In genomic region chr8:70522592-70523403, GRCm38 (mm10) we compare ENCODE assay signal across 8 mouse cellular contexts. TPM values are rescaled to one million over a fixed set of nuclear protein-coding genes. Genes with fewer than 3 reads are reported as not detected.
DNase-seq lines count a peak whose midpoint lies in the region; ATAC-seq and TF ChIP-seq lines count a peak whose summit lies in the region.

No protein-coding gene starts in this region.

- WGBS in forebrain, embryonic 11.5 days = under 1% methylated on average over 51 of the region's 51 CpGs
- WGBS in heart, postnatal 0 days = under 1% methylated on average over 51 of the region's 51 CpGs
- under 1% methylated on average over 51 of the region's 51 CpGs for WGBS in liver, embryonic 16.5 days (ENCODE audit: insufficient replicate concordance)
- under 1% methylated on average over 51 of the region's 51 CpGs for WGBS in neural tube, embryonic 13.5 days

- TF ChIP-seq POLR2A in testis, adult 2 months (IDR thresholded peaks at IDR 0.05; ENCODE audit: control insufficient read depth, low read depth, low read length) = peak; percentile 70

- H3K4me1 ChIP-seq in forebrain, embryonic 11.5 days (replicated peaks; ENCODE audit: control insufficient read depth, insufficient read depth, low read length) = peaks cover 6% of the 10 kb centered on the region
- peaks cover 17% of the 10 kb centered on the region; the same call in 1 of the 2 replicates for H3K4me1 ChIP-seq in heart, postnatal 0 days (ENCODE audit: control insufficient read depth, insufficient read depth)
- H3K4me1 ChIP-seq in liver, embryonic 16.5 days (ENCODE audit: control insufficient read depth, low read depth, low read length) = peaks cover 24% of the 10 kb centered on the region
- H3K4me1 ChIP-seq in neural tube, embryonic 13.5 days (replicated peaks) = peaks cover 30% of the 10 kb centered on the region
- peaks cover 7% of the 10 kb centered on the region for H3K4me1 ChIP-seq in testis, adult 2 months (ENCODE audit: control insufficient read depth, insufficient read depth, low read length)

- peak overlapping the region; percentile 75 for H3K9ac ChIP-seq in forebrain, embryonic 11.5 days (ENCODE audit: low read length)
- peak overlapping the region; percentile 78 for H3K9ac ChIP-seq in heart, postnatal 0 days (replicated peaks; ENCODE audit: low read depth, low read length)
- peak overlapping the region; percentile 89 for H3K9ac ChIP-seq in liver, embryonic 16.5 days (ENCODE audit: low read depth, low read length)
- peak overlapping the region; percentile 86 for H3K9ac ChIP-seq in neural tube, embryonic 13.5 days

- H3K9me3 ChIP-seq in forebrain, embryonic 11.5 days (ENCODE audit: control insufficient read depth, low read length) = no peaks in the 10 kb centered on the region
- H3K9me3 ChIP-seq in heart, postnatal 0 days (replicated peaks; ENCODE audit: control insufficient read depth, low read length) = no peaks in the 10 kb centered on the region
- H3K9me3 ChIP-seq in liver, embryonic 16.5 days (replicated peaks; ENCODE audit: control insufficient read depth, low read length) = no peaks in the 10 kb centered on the region
- H3K9me3 ChIP-seq in neural tube, embryonic 13.5 days = no peaks in the 10 kb centered on the region

- TF ChIP-seq EP300 in heart, postnatal 0 days (IDR thresholded peaks at IDR 0.05; ENCODE audit: low read depth) = peak; percentile 56

- DNase-seq in CD8-positive naive resting alpha-beta T cell, adult 2 months (ENCODE audit: low read depth in 2 of 2, low spot score in 2 of 2) = peak; percentile 96 to 97
- DNase-seq in c-Kit-positive CD71-negative TER-119-negative erythroid progenitor cells, embryonic 14.5 days (ENCODE audit: low read depth) = peak; percentile 96
- DNase-seq in forebrain, embryonic 11.5 days (ENCODE audit: low spot score) = peak; percentile 97
- DNase-seq in heart, postnatal 0 days (ENCODE audit: low spot score) = peak; percentile 96
- DNase-seq in kidney, postnatal 4 days = peak; percentile 96 to 97

- H3K36me3 ChIP-seq in forebrain, embryonic 11.5 days (ENCODE audit: control insufficient read depth, insufficient read depth, low read length) = no peaks in the 10 kb centered on the region
- H3K36me3 ChIP-seq in heart, postnatal 0 days (replicated peaks; ENCODE audit: control insufficient read depth, insufficient read depth, low read length) = peaks cover 20% of the 10 kb centered on the region
- peaks cover 7% of the 10 kb centered on the region for H3K36me3 ChIP-seq in liver, embryonic 16.5 days (ENCODE audit: control insufficient read depth, insufficient read depth)
- H3K36me3 ChIP-seq in neural tube, embryonic 13.5 days = peaks cover 19% of the 10 kb centered on the region
- H3K36me3 ChIP-seq in testis, adult 2 months (ENCODE audit: control insufficient read depth, insufficient read depth, low read length) = no peaks in the 10 kb centered on the region; the same call in 1 of the 2 replicates

- peak; percentile 77 for TF ChIP-seq CTCF in heart, postnatal 0 days (IDR thresholded peaks at IDR 0.05; ENCODE audit: low read depth)
- TF ChIP-seq CTCF in testis, adult 2 months (IDR thresholded peaks at IDR 0.05; ENCODE audit: control insufficient read depth, insufficient read depth, insufficient replicate concordance, low read depth, low read length) = no peak

- peak overlapping the region; percentile 50 for H3K27ac ChIP-seq in forebrain, embryonic 11.5 days (ENCODE audit: low read depth, low read length)
- peak overlapping the region; percentile 96 for H3K27ac ChIP-seq in heart, postnatal 0 days (ENCODE audit: low read depth)
- H3K27ac ChIP-seq in liver, embryonic 16.5 days (ENCODE audit: low read length) = peak overlapping the region; percentile 92
- peak overlapping the region; percentile 90 for H3K27ac ChIP-seq in neural tube, embryonic 13.5 days (replicated peaks)
- peak overlapping the region; percentile 77 for H3K27ac ChIP-seq in testis, adult 2 months (ENCODE audit: control insufficient read depth, insufficient read depth, low read depth, low read length)

- ATAC-seq in forebrain, embryonic 11.5 days (replicated peaks; ENCODE audit: low FRiP score) = peak; percentile 80
- peak; percentile 86 for ATAC-seq in heart, postnatal 0 days (ENCODE audit: insufficient read depth, low read depth)
- peak; percentile 83 for ATAC-seq in liver, embryonic 16.5 days (ENCODE audit: low read depth)
- peak; percentile 85 for ATAC-seq in neural tube, embryonic 13.5 days (ENCODE audit: low read depth)

- peak overlapping the region; percentile 84 for H3K4me2 ChIP-seq in forebrain, embryonic 11.5 days (ENCODE audit: low read depth, low read length, severe bottlenecking)
- H3K4me2 ChIP-seq in heart, postnatal 0 days (ENCODE audit: low read depth, low read length) = peak overlapping the region; percentile 93
- H3K4me2 ChIP-seq in liver, embryonic 16.5 days (ENCODE audit: low read depth, low read length) = peak overlapping the region; percentile 86
- peak overlapping the region; percentile 81 for H3K4me2 ChIP-seq in neural tube, embryonic 13.5 days

- no peaks in the 10 kb centered on the region for H3K27me3 ChIP-seq in forebrain, embryonic 11.5 days (ENCODE audit: control insufficient read depth, insufficient read depth, low read length)
- H3K27me3 ChIP-seq in heart, postnatal 0 days (ENCODE audit: control insufficient read depth, insufficient read depth, low read length) = no peaks in the 10 kb centered on the region
- no peaks in the 10 kb centered on the region for H3K27me3 ChIP-seq in liver, embryonic 16.5 days (ENCODE audit: control insufficient read depth, insufficient read depth, low read depth, low read length)
- no peaks in the 10 kb centered on the region for H3K27me3 ChIP-seq in neural tube, embryonic 13.5 days
- H3K27me3 ChIP-seq in testis, adult 2 months (ENCODE audit: control insufficient read depth, insufficient read depth, low read length) = no peaks in the 10 kb centered on the region

- peak overlapping the region; percentile 67 for H3K4me3 ChIP-seq in forebrain, embryonic 11.5 days (ENCODE audit: low read depth, low read length)
- H3K4me3 ChIP-seq in heart, postnatal 0 days (ENCODE audit: low read depth, low read length) = peak overlapping the region; percentile 94
- peak overlapping the region; percentile 84 for H3K4me3 ChIP-seq in liver, embryonic 16.5 days (ENCODE audit: low read depth, low read length)
- H3K4me3 ChIP-seq in neural tube, embryonic 13.5 days = peak overlapping the region; percentile 67
- H3K4me3 ChIP-seq in testis, adult 2 months (ENCODE audit: control insufficient read depth, low read depth, low read length) = peak overlapping the region; percentile 82

RNA-seq across cellular contexts. Expression of gene Fkbp8, which starts 4.7 kb away (rescaled TPM):
- polyA plus RNA-seq in forebrain, embryonic 11.5 days (2014; fragmentation: Nextera tagmentation; extraction: Ambion mirVana) = 268 and 290 TPM in 2 replicates
- 422 and 440 TPM in 2 replicates for total RNA-seq in heart, postnatal 0 days (2014; rRNA removed; ENCODE audit: low replicate concordance)
- polyA plus RNA-seq in heart, postnatal 0 days (2015; fragmentation: Nextera tagmentation; extraction: Ambion mirVana) = 195 and 200 TPM in 2 replicates
- polyA plus RNA-seq in liver, embryonic 16.5 days (2015; fragmentation: Nextera tagmentation; extraction: Ambion mirVana) = 155 and 158 TPM in 2 replicates
- polyA plus RNA-seq in neural tube, embryonic 13.5 days (2015; fragmentation: Nextera tagmentation; extraction: Ambion mirVana) = 347 and 358 TPM in 2 replicates
- 179 and 198 TPM in 2 replicates for polyA plus RNA-seq in testis, adult 2 months (2012; rRNA removed)

RNA-seq across cellular contexts. Expression of gene Kxd1, which starts 5.0 kb away (rescaled TPM):
- 56.0 and 59.9 TPM in 2 replicates for polyA plus RNA-seq in forebrain, embryonic 11.5 days (2014; fragmentation: Nextera tagmentation; extraction: Ambion mirVana)
- total RNA-seq in heart, postnatal 0 days (2014; rRNA removed; ENCODE audit: low replicate concordance) = 110 and 120 TPM in 2 replicates
- polyA plus RNA-seq in heart, postnatal 0 days (2015; fragmentation: Nextera tagmentation; extraction: Ambion mirVana) = 93.5 and 96.7 TPM in 2 replicates
- 27.6 and 29.0 TPM in 2 replicates for polyA plus RNA-seq in liver, embryonic 16.5 days (2015; fragmentation: Nextera tagmentation; extraction: Ambion mirVana)
- 46.7 and 46.9 TPM in 2 replicates for polyA plus RNA-seq in neural tube, embryonic 13.5 days (2015; fragmentation: Nextera tagmentation; extraction: Ambion mirVana)
- 77.9 and 84.7 TPM in 2 replicates for polyA plus RNA-seq in testis, adult 2 months (2012; rRNA removed)

RNA-seq across cellular contexts. Expression of gene Uba52, which starts 12.2 kb away (rescaled TPM):
- 715 TPM in 2 replicates for polyA plus RNA-seq in forebrain, embryonic 11.5 days (2014; fragmentation: Nextera tagmentation; extraction: Ambion mirVana)
- total RNA-seq in heart, postnatal 0 days (2014; rRNA removed; ENCODE audit: low replicate concordance) = 887 and 1,064 TPM in 2 replicates
- polyA plus RNA-seq in heart, postnatal 0 days (2015; fragmentation: Nextera tagmentation; extraction: Ambion mirVana) = 1,011 and 1,075 TPM in 2 replicates
- polyA plus RNA-seq in liver, embryonic 16.5 days (2015; fragmentation: Nextera tagmentation; extraction: Ambion mirVana) = 490 and 558 TPM in 2 replicates
- polyA plus RNA-seq in neural tube, embryonic 13.5 days (2015; fragmentation: Nextera tagmentation; extraction: Ambion mirVana) = 787 and 800 TPM in 2 replicates
- polyA plus RNA-seq in testis, adult 2 months (2012; rRNA removed) = 768 and 853 TPM in 2 replicates

RNA-seq across cellular contexts. Expression of gene Rex1bd, which starts 16.2 kb away (rescaled TPM):
- polyA plus RNA-seq in forebrain, embryonic 11.5 days (2014; fragmentation: Nextera tagmentation; extraction: Ambion mirVana) = 113 and 123 TPM in 2 replicates
- total RNA-seq in heart, postnatal 0 days (2014; rRNA removed; ENCODE audit: low replicate concordance) = 121 and 145 TPM in 2 replicates
- polyA plus RNA-seq in heart, postnatal 0 days (2015; fragmentation: Nextera tagmentation; extraction: Ambion mirVana) = 139 and 146 TPM in 2 replicates
- polyA plus RNA-seq in liver, embryonic 16.5 days (2015; fragmentation: Nextera tagmentation; extraction: Ambion mirVana) = 53.7 and 55.6 TPM in 2 replicates
- 143 and 153 TPM in 2 replicates for polyA plus RNA-seq in neural tube, embryonic 13.5 days (2015; fragmentation: Nextera tagmentation; extraction: Ambion mirVana)
- 23.9 and 26.9 TPM in 2 replicates for polyA plus RNA-seq in testis, adult 2 months (2012; rRNA removed)

RNA-seq across cellular contexts. Expression of gene Ell, which starts 16.5 kb away (rescaled TPM):
- polyA plus RNA-seq in forebrain, embryonic 11.5 days (2014; fragmentation: Nextera tagmentation; extraction: Ambion mirVana) = 21.8 and 22.2 TPM in 2 replicates
- 7.3 and 13.9 TPM in 2 replicates for total RNA-seq in heart, postnatal 0 days (2014; rRNA removed; ENCODE audit: low replicate concordance)
- 7.9 and 9.1 TPM in 2 replicates for polyA plus RNA-seq in heart, postnatal 0 days (2015; fragmentation: Nextera tagmentation; extraction: Ambion mirVana)
- 12.9 and 16.8 TPM in 2 replicates for polyA plus RNA-seq in liver, embryonic 16.5 days (2015; fragmentation: Nextera tagmentation; extraction: Ambion mirVana)
- 15.6 and 16.5 TPM in 2 replicates for polyA plus RNA-seq in neural tube, embryonic 13.5 days (2015; fragmentation: Nextera tagmentation; extraction: Ambion mirVana)
- 42.5 and 43.8 TPM in 2 replicates for polyA plus RNA-seq in testis, adult 2 months (2012; rRNA removed)

Comparison
In these comparisons a context has a peak if more than half of its experiments do, and no peak if none do; other contexts are left out.
1. Peak in every context shown above with its lines: DNase-seq, ATAC-seq, H3K4me3 ChIP-seq and H3K27ac ChIP-seq.